Mouse (Mus musculus): ENCODE results near the gene Tmem123. TPM values are rescaled to one million over a fixed set of nuclear protein-coding genes. Genes with fewer than 3 reads are reported as not detected.

Gene Tmem123
- 10 to 100 TPM; 40.2 to 48.4 TPM for total RNA-seq (2021)
- long read RNA-seq, experiment 1, transcript Tmem123-201 (5 exons, 2,907 nt), result major isoform, 53 of 61 reads
- long read RNA-seq, experiment 1, partial matches to known transcripts, result 1 of 61 reads
- long read RNA-seq, experiment 1, other reads (novel, unspliced or antisense), result 7 of 61 reads
- long read RNA-seq, experiment 2, transcript Tmem123-201 (5 exons, 2,907 nt), result major isoform, 22 of 24 reads
- long read RNA-seq, experiment 2, partial matches to known transcripts, result 0 of 24 reads
- long read RNA-seq, experiment 2, other reads (novel, unspliced or antisense), result 2 of 24 reads

DNA sequence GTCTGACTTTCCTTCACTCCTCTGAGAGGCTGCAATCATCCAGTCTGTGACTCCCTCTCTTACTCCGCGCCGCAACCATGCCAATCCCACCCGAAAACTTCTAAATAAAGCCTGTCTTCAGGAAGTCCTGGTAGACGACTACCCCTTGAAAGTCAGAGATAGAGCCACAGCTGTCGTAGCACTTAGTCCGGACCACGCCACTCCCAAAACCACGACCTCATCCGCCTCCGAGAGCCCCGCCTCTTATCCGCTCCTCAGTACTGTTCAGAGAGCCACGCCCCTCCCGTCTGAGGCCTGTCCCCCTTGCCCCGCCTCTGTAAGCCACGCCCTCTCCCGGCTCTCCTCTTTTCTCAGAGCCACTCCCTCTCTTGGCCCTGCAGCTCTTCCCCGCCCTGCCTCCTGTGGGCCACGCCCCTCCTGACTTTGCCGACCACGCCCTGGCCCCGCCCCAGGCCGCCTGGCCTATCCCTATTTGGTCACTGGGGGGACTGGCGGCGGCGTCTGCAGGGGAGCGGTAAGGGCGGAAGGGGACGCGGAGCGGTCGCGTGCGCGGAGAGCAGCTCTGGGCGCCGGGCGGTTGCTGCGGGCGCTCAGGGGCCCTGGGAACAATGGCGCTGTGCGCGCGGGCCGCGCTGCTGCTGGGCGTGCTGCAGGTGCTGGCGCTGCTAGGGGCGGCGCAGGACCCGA lies at the start of gene Tmem123:
Tmem123 (plus strand) TSS at position 428 of the 687 bp plus-strand sequence.
- peak; percentile 99 to 100 for DNase-seq

GRCm38 (mm10) chr9:7714062-7714907 lies 49.6 kb upstream of the Tmem123 start:
- peak; percentile 38 to 73 for DNase-seq

DNA sequence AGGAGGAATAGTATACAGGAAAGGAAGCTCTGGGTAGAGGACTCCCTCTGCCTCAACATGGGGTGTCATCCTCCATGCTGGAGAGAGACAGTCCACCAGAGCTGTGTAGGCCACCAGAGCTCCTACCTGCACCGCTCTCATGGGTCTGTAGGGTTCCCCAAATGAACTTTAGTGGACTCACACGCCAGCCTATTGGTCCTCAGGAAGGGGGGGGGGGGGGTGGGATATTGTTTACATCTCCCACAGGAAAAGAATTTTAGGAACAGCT lies 49.0 kb upstream of the Tmem123 start:
- DNase-seq, result no peak

DNA sequence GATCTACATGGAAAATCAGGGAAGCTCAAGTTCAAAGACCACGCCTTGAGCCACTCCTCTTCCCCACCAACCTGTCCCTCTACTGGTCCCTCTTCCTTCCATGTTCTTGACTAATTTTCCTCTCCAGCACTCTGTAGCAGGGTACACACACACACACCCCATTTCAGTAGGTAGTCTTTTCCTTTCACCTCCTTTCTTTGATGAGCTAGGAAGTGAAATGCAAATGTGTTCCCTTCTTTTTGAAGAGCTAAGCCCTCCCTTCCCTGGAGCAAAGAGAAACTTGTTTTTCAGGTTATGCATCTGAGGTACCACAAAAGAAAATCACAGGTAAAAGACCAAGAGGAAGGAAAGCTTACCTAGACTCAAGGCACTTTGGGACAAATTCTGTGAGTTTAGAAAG lies 42.3 kb upstream of the Tmem123 start:
- DNase-seq, result no peak

DNA sequence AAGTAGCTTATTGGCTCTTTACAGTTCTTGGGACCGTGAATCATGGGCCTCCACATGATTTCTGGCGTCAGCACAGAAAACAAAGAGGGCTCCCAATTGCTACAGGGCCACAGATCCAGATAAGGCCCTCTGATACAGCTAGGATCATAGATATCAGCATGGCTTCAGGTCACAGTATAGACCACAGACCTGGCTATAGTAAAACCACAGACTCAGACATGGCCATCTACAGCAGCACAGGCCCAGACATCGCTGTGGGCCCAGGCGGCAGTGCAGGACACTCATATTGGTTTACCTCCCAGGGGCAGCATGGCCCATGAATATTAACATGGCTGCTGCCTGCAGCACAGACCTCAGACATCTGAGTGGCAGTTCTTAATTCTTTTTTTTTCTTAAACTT lies 34.8 kb upstream of the Tmem123 start:
- DNase-seq, result no peak

DNA sequence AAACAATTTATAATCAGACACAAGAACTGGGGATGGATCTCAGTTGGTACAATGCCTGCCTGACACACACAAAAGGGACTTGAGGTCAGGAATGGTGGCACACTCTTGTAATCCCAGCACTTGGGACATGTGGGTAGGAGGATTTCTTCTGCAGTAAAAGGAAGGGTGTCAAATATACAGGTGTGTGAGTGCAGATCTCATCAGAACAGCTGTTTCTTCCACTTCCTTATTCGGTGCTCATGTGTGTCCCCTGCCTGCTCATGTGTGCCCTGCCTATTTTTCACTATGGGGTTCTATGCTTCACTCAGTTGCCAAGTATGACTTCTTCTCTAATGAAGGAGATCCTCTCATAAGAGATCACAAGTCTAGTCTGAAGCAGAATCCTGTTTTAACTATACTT lies 21.1 kb upstream of the Tmem123 start:
- DNase-seq, result no peak

- DNase-seq, result no peak
Observed at GRCm38 (mm10) chr9:7744156-7744555, 19.7 kb upstream of the Tmem123 start.

GRCm38 (mm10) chr9:7748881-7749280 lies 15.0 kb upstream of the Tmem123 start:
- no peak for DNase-seq

DNA sequence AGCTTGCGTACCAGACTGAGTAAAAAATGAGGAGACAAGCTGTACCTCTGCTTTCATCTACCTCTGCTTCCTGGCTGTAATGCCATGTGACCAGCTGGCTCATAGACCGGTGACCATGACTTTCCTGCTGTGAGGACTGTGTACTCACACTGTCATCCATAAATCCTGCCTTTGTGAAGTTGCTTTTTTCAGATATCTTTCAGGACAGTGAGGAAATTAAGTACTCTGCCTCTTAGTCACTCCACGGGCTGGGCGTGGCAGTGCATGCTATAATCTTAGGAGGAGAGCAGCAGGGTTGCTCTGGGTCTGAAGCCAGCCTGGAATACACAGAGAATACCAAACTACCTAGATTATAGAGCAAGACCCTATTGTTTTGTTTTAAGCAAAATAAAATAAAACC lies 14.3 kb upstream of the Tmem123 start:
- DNase-seq, result no peak

DNA sequence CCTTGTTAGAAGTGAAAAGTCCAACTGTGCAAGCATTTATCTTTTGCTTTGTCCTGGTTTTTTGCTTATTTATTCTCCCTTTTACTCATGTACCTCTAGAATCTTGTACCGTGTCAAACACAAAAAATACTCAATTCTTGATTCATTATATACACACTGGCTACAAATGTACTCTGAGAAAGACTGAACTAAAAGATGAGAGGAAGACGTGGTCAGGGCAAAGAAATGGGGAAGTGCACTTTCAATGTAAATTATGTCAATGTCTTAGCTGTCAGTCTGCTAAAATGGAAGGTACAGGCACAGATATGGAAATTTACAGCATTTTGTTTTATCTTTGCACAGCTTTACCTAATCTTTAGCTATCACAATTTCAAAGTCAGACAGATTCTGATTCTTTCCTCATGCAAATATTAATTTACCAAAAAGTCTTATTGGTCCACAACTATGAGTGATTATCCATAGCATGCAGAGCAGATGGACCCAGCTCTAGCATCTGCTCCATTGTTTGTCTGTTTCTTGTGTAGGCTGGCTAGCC lies 7.9 kb upstream of the Tmem123 start:
- DNase-seq, result no peak

- no peak for DNase-seq
Observed at GRCm38 (mm10) chr9:7761906-7762455, 1.9 kb upstream of the Tmem123 start.

GRCm38 (mm10) chr9:7762741-7763140 lies 1.1 kb upstream of the Tmem123 start:
- DNase-seq, result no peak

DNA sequence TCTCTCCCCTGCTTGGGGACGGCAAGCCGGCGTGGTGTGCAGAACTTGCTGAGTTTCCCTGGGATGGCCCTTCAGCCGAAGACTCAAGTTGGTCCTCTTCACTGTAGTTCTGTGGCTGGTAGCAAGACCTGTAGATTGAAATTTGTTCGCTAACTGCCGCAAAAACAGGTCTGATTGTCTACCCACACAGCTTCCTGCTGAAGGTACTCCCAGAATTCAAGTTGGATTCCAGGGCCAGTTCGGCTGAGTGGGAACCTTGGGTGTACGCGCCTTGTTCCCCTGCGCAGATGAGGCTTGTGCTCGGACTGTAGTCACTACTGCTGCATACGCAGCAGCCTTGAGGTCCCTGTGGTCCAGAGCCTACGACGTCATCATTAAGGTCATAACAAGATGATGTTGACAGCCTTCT lies 626 bp downstream of the Tmem123 start:
- peak; percentile 52 to 69 for DNase-seq

DNA sequence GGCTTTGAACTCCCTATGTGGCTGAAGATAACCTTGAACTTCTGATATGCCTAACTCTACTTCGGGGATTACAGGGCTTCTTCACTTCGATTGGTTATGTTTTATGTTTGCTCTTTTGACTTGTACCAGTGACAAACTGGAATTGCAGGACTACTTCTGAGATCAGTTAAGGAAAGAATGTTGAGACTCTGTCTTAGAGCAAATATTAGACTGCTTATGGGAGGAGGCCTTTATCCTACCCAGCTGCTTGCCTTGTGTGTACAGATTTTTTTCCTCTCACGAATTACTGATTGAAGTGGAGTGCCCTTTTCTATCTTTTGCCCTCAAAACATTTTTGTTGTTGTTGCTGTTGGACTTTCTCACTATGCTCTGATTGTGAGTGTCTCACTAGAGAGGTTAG lies 1.4 kb downstream of the Tmem123 start:
- no peak for DNase-seq

GRCm38 (mm10) chr9:7766582-7766981 lies 2.7 kb downstream of the Tmem123 start:
- DNase-seq, result no peak

GRCm38 (mm10) chr9:7767526-7767925 lies 3.7 kb downstream of the Tmem123 start:
- no peak for DNase-seq

DNA sequence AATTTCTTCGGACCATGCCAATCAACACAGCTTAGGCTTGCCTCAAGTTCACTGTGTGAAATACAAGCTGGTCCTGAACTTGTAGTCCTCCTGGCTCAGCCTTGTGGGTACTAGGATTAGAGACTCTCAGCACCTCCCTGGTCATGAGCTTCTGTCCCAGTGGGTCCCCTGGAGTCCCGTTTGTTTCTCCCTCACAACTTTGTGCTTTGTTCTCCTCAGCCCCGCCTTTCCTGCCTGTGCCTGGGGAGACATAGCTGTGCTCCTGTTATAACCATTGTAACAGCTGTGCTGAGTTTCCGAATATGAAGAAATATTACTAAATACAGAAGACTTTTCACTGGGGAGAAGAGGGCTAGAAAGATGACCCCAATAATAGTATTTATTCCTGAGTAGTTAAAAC lies 5.2 kb downstream of the Tmem123 start:
- DNase-seq, result peak in 1 of 2 experiments; percentile 67

- DNase-seq, result no peak
Observed at GRCm38 (mm10) chr9:7769491-7769890, 5.7 kb downstream of the Tmem123 start.

GRCm38 (mm10) chr9:7772361-7772760 lies 8.5 kb downstream of the Tmem123 start:
- DNase-seq, result no peak

DNA sequence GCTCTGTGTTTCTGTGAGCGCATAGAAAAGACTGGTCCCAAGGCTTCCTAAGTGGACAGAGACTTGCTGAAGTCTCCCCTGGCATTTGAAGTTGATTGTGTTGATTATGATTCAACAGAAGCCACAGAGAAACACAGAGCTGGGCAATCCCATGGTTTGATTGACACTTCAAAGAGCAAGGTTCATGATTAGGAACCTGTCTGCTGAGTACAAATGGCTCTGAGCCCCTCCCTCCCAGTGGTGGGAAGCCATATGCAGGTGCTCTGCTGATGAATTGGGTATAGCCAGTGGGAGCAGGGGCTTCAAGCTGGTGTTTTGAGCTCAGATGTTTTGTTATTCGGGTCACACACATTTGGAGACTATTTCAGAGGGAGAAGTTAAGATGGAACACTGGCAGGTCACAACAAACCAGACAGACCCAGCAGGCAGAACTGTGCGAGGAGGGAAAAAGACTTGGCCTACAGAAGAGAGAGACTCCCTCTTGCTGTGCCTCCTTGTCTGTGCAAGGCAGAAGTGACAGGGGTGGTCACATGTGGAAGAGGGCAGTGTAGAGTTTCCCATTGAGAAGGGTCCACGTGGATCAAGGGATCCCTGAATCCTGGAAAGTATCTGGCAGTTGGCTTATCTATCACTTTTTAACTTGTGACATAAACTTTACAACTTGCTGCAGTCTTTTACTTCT lies 9.1 kb downstream of the Tmem123 start:
- DNase-seq, result no peak

- DNase-seq, result no peak
Observed at GRCm38 (mm10) chr9:7773686-7774085, 9.8 kb downstream of the Tmem123 start.

DNA sequence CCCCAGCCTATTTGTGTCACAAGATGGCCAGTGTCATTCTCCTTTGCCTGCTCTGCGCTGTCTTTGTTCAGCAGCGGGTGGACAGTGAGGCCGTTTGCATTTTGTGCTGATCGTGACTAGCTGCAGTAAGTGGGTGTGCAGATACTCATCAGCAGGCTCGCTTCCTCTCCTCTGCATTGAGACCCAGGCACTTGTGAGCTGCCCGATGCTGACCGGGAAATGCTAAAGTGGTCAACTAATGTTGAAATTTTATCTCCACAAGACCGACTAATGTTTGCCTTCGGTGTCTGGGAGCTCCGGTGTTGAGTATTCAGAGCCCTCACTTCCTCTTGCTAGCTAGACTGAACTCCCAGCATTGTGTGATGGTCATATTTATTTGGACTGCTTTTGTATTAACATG lies 10.7 kb downstream of the Tmem123 start:
- no peak for DNase-seq

All from heart, adult 18-20 months (tissue).